Mouse (Mus musculus) hindbrain, embryonic 16.5 days (tissue): ENCODE measurements at regions not wholly inside any gene's neighbourhood (a gene's known extent, or its start where the extent isn't known, plus 50 kb on each side); places are given as distances from the start of the nearest gene placed in this dataset.
A peak's percentile ranks its signal among the peaks of the same experiment; 100 is the strongest.

Experiments
- ATAC-seq: fragments of 200-750 bp; cut with Nextera tagmentation; 2 replicates; pipeline ENCODE4 v1.8.0; 2017; ENCODE audit warnings: moderate TSS enrichment, moderate library complexity
- H3K27ac ChIP-seq: fragments of 300-500 bp; sonication (generic); 2 replicates; pipeline ENCODE4 v1.5.1; 2014; ENCODE audit warnings: low read depth, mild to moderate bottlenecking, control low read depth, low read length, moderate library complexity
- H3K27me3 ChIP-seq: fragments of 300-500 bp; sonication (generic); replicated peaks from 2 replicates; pipeline ENCODE4 v1.6.1; 2014; ENCODE audit warnings: low read length; ENCODE audit not compliant: control insufficient read depth, insufficient read depth
- H3K36me3 ChIP-seq: fragments of 300-500 bp; sonication (generic); 2 replicates; pipeline ENCODE4 v1.6.1; 2014; ENCODE audit warnings: mild to moderate bottlenecking, low read length, moderate library complexity, mixed read lengths; ENCODE audit not compliant: control insufficient read depth, insufficient read depth
- H3K4me1 ChIP-seq: fragments of 300-500 bp; sonication (generic); 2 replicates; pipeline ENCODE4 v1.6.1; 2014; ENCODE audit warnings: low read depth, low read length; ENCODE audit not compliant: control insufficient read depth, insufficient read depth
- H3K4me2 ChIP-seq: fragments of 300-500 bp; sonication (generic); 2 replicates; pipeline ENCODE4 v1.6.1; 2014; ENCODE audit warnings: mild to moderate bottlenecking, low read length, control low read depth, moderate library complexity
- H3K4me3 ChIP-seq: fragments of 300-500 bp; sonication (generic); 2 replicates; pipeline ENCODE4 v1.5.1; 2014; ENCODE audit warnings: mild to moderate bottlenecking, low read length, control low read depth, moderate library complexity
- H3K9ac ChIP-seq: fragments of 300-500 bp; sonication (generic); 2 replicates; pipeline ENCODE4 v1.6.1; 2014; ENCODE audit warnings: low read depth, mild to moderate bottlenecking, control low read depth, low read length, moderate library complexity
- H3K9me3 ChIP-seq: fragments of 300-500 bp; sonication (generic); 2 replicates; pipeline ENCODE4 v1.6.1; 2014; ENCODE audit warnings: mild to moderate bottlenecking, low read length, moderate library complexity; ENCODE audit not compliant: control insufficient read depth
- WGBS: fragments of 180-500 bp; shearing (Covaris S2); extraction: QIAGEN DNeasy Blood & Tissue Kit; methylation state at CpG from one replicate; pipeline ENCODE4 v1.1.7; 2014; 5-methylcytosine and 5-hydroxymethylcytosine counted together

GRCm38 (mm10) chr14:97560121-97560907 is 609.3 kb downstream of the Dach1 start:
- WGBS, result 18% methylated on average over 7 of the region's 7 CpGs

GRCm38 (mm10) chr14:97559559-97559958 is 610.0 kb downstream of the Dach1 start:
- Histone ChIP-seq H3K9me3 (no peaks in the 10 kb centered on the region), H3K4me3 (no peak overlapping the region), H3K4me2 (no peak overlapping the region), H3K27ac (no peak overlapping the region), H3K4me1 (no peaks in the 10 kb centered on the region; the same call in 1 of the 2 replicates), H3K36me3 (no peaks in the 10 kb centered on the region), H3K9ac (no peak overlapping the region), H3K27me3 (no peaks in the 10 kb centered on the region)
- no peak for ATAC-seq
- 0% methylated on average over 1 of the region's 1 CpGs for WGBS

More at GRCm38 (mm10) chr14:97560121-97560907, 609.3 kb downstream of the Dach1 start:
- H3K4me3 ChIP-seq, result no peak overlapping the region
- no peaks in the 10 kb centered on the region; the same call in 1 of the 2 replicates for H3K4me1 ChIP-seq
- peak overlapping the region; percentile 23 for H3K27ac ChIP-seq
- H3K27me3 ChIP-seq, result no peaks in the 10 kb centered on the region
- no peaks in the 10 kb centered on the region for H3K36me3 ChIP-seq
- no peak overlapping the region; the same call in 1 of the 2 replicates for H3K9ac ChIP-seq
- no peaks in the 10 kb centered on the region for H3K9me3 ChIP-seq
- ATAC-seq, result peak; percentile 64
- no peak overlapping the region for H3K4me2 ChIP-seq

GRCm38 (mm10) chr14:97558289-97558688 is 611.3 kb downstream of the Dach1 start:
- H3K4me2 ChIP-seq, result no peak overlapping the region
- H3K9me3 ChIP-seq, result no peaks in the 10 kb centered on the region
- no peak overlapping the region for H3K4me3 ChIP-seq
- no peak for ATAC-seq
- 86% methylated on average over 2 of the region's 2 CpGs for WGBS
- H3K9ac ChIP-seq, result no peak overlapping the region
- no peaks in the 10 kb centered on the region for H3K36me3 ChIP-seq
- no peaks in the 10 kb centered on the region; the same call in 1 of the 2 replicates for H3K4me1 ChIP-seq
- H3K27me3 ChIP-seq, result no peaks in the 10 kb centered on the region
- no peak overlapping the region for H3K27ac ChIP-seq

- Histone ChIP-seq H3K4me2 (no peak overlapping the region), H3K9ac (no peak overlapping the region), H3K27ac (no peak overlapping the region), H3K27me3 (no peaks in the 10 kb centered on the region), H3K9me3 (no peaks in the 10 kb centered on the region), H3K4me1 (no peaks in the 10 kb centered on the region; the same call in 1 of the 2 replicates), H3K36me3 (no peaks in the 10 kb centered on the region), H3K4me3 (no peak overlapping the region)
- no peak for ATAC-seq
- WGBS, result 96% methylated on average over 1 of the region's 1 CpGs
Observed at GRCm38 (mm10) chr14:97557888-97558287, 611.7 kb downstream of the Dach1 start.

GRCm38 (mm10) chr14:97546276-97546675 is 623.3 kb downstream of the Dach1 start:
- Histone ChIP-seq H3K27me3 (no peaks in the 10 kb centered on the region), H3K4me1 (no peaks in the 10 kb centered on the region), H3K27ac (no peak overlapping the region), H3K9ac (no peak overlapping the region), H3K9me3 (no peaks in the 10 kb centered on the region), H3K36me3 (no peaks in the 10 kb centered on the region), H3K4me3 (no peak overlapping the region), H3K4me2 (no peak overlapping the region)
- ATAC-seq, result no peak
- WGBS, result 71% methylated on average over 4 of the region's 4 CpGs

- Histone ChIP-seq H3K9ac (no peak overlapping the region), H3K4me1 (no peaks in the 10 kb centered on the region), H3K4me2 (no peak overlapping the region), H3K4me3 (no peak overlapping the region), H3K27ac (no peak overlapping the region), H3K9me3 (no peaks in the 10 kb centered on the region), H3K36me3 (no peaks in the 10 kb centered on the region), H3K27me3 (no peaks in the 10 kb centered on the region)
- WGBS, result 77% methylated on average over 6 of the region's 6 CpGs
- no peak for ATAC-seq
Observed at GRCm38 (mm10) chr14:97544307-97544706, 625.3 kb downstream of the Dach1 start.

GRCm38 (mm10) chr14:97537012-97537411 is 632.6 kb downstream of the Dach1 start:
- no peaks in the 10 kb centered on the region for H3K36me3 ChIP-seq
- no peaks in the 10 kb centered on the region for H3K9me3 ChIP-seq
- WGBS, result 62% methylated on average over 5 of the region's 5 CpGs
- H3K4me2 ChIP-seq, result no peak overlapping the region
- no peak overlapping the region for H3K9ac ChIP-seq
- H3K27me3 ChIP-seq, result no peaks in the 10 kb centered on the region
- ATAC-seq, result no peak
- H3K4me1 ChIP-seq, result no peaks in the 10 kb centered on the region
- H3K27ac ChIP-seq, result no peak overlapping the region
- no peak overlapping the region for H3K4me3 ChIP-seq

- H3K9me3 ChIP-seq, result peaks cover 1% of the 10 kb centered on the region; the same call in 1 of the 2 replicates
- H3K36me3 ChIP-seq, result no peaks in the 10 kb centered on the region
- 6% methylated on average over 1 of the region's 1 CpGs for WGBS
- H3K27me3 ChIP-seq, result no peaks in the 10 kb centered on the region
- ATAC-seq, result peak; percentile 74
- H3K4me3 ChIP-seq, result no peak overlapping the region
- no peak overlapping the region for H3K4me2 ChIP-seq
- no peak overlapping the region for H3K27ac ChIP-seq
- H3K9ac ChIP-seq, result no peak overlapping the region
- H3K4me1 ChIP-seq, result no peaks in the 10 kb centered on the region
Observed at GRCm38 (mm10) chr14:97511318-97511717, 658.2 kb downstream of the Dach1 start.

- 73% methylated on average over 10 of the region's 10 CpGs for WGBS
Observed at GRCm38 (mm10) chr14:97489427-97490347, 679.9 kb downstream of the Dach1 start.

More at GRCm38 (mm10) chr14:97489427-97490347, 679.9 kb downstream of the Dach1 start:
- H3K9ac ChIP-seq, result no peak overlapping the region
- H3K4me2 ChIP-seq, result no peak overlapping the region
- ATAC-seq, result peak; percentile 89
- H3K27ac ChIP-seq, result 0 out of 2 replicates have a peak overlapping the region, but pooled peaks have one; percentile 6
- H3K36me3 ChIP-seq, result no peaks in the 10 kb centered on the region
- H3K27me3 ChIP-seq, result no peaks in the 10 kb centered on the region
- no peaks in the 10 kb centered on the region for H3K9me3 ChIP-seq
- no peaks in the 10 kb centered on the region for H3K4me1 ChIP-seq
- no peak overlapping the region for H3K4me3 ChIP-seq
